Mouse (Mus musculus): ENCODE measurements around the gene Mcm2. TPM values are rescaled to one million over a fixed set of nuclear protein-coding genes. Genes with fewer than 3 reads are reported as not detected.

Gene Mcm2
- polyA plus RNA-seq, 1 experiment = 126 TPM

GRCm38 (mm10) chr6:88837999-88838398 is 60.6 kb downstream of the Mcm2 start:
- Histone ChIP-seq H3K36me3 (ENCODE audit: control insufficient read depth, insufficient read depth) (no peaks in the 10 kb centered on the region), H3K79me3 (ENCODE audit: low read depth) (no peaks in the 10 kb centered on the region), H3ac (ENCODE audit: control insufficient read depth, insufficient read length, low read depth) (no peak overlapping the region), H3K4me3 (ENCODE audit: insufficient read depth, poor library complexity, severe bottlenecking) (no peak overlapping the region), H3K79me2 (ENCODE audit: control insufficient read depth, insufficient read depth) (no peaks in the 10 kb centered on the region), H3K27me3 (ENCODE audit: control insufficient read depth, insufficient read depth, insufficient read length) (no peaks in the 10 kb centered on the region)
- TF ChIP-seq CEBPB (IDR thresholded peaks at IDR 0.05; ENCODE audit: low read depth) (no peak), MYOG (IDR thresholded peaks at IDR 0.05; ENCODE audit: control insufficient read depth, extremely low read depth, insufficient read length) (no peak), CTCF (IDR thresholded peaks at IDR 0.05; ENCODE audit: control insufficient read depth, insufficient read depth, insufficient read length) (no peak), USF1 (IDR thresholded peaks at IDR 0.05; ENCODE audit: low read depth) (no peak), MAX (IDR thresholded peaks at IDR 0.05) (no peak)

GRCm38 (mm10) chr6:88836178-88836819 is 62.3 kb downstream of the Mcm2 start:
- no peak for TF ChIP-seq MYOG (IDR thresholded peaks at IDR 0.05; ENCODE audit: control insufficient read depth, extremely low read depth, insufficient read length)
- TF ChIP-seq CTCF (IDR thresholded peaks at IDR 0.05; ENCODE audit: control insufficient read depth, insufficient read depth, insufficient read length) = no peak
- no peak for TF ChIP-seq CEBPB (IDR thresholded peaks at IDR 0.05; ENCODE audit: low read depth)
- TF ChIP-seq FOSL1 (IDR thresholded peaks at IDR 0.05; ENCODE audit: insufficient read depth, low read length, poor library complexity, severe bottlenecking) = no peak
- TF ChIP-seq MAX (IDR thresholded peaks at IDR 0.05) = no peak
- no peak for TF ChIP-seq USF1 (IDR thresholded peaks at IDR 0.05; ENCODE audit: low read depth)
- no peak for TF ChIP-seq MYOD1 (IDR thresholded peaks at IDR 0.05; ENCODE audit: control insufficient read depth, insufficient read length, low read depth)
- H3K4me3 ChIP-seq (ENCODE audit: insufficient read depth, poor library complexity, severe bottlenecking) = no peak overlapping the region
- no peak overlapping the region for H3ac ChIP-seq (ENCODE audit: control insufficient read depth, insufficient read length, low read depth)
- H3K79me2 ChIP-seq (ENCODE audit: control insufficient read depth, insufficient read depth) = no peaks in the 10 kb centered on the region
- H3K27me3 ChIP-seq (ENCODE audit: control insufficient read depth, insufficient read depth, insufficient read length) = no peaks in the 10 kb centered on the region
- H3K36me3 ChIP-seq (ENCODE audit: control insufficient read depth, insufficient read depth) = no peaks in the 10 kb centered on the region
- no peaks in the 10 kb centered on the region for H3K79me3 ChIP-seq (ENCODE audit: low read depth)

- H3K36me3 ChIP-seq (ENCODE audit: control insufficient read depth, insufficient read depth) = no peaks in the 10 kb centered on the region
- H3ac ChIP-seq (ENCODE audit: control insufficient read depth, insufficient read length, low read depth) = no peak overlapping the region
- TF ChIP-seq USF1 (IDR thresholded peaks at IDR 0.05; ENCODE audit: low read depth) = no peak
- no peak for TF ChIP-seq MYOD1 (IDR thresholded peaks at IDR 0.05; ENCODE audit: control insufficient read depth, insufficient read length, low read depth)
- no peaks in the 10 kb centered on the region for H3K27me3 ChIP-seq (ENCODE audit: control insufficient read depth, insufficient read depth, insufficient read length)
- H3K79me2 ChIP-seq (ENCODE audit: control insufficient read depth, insufficient read depth) = no peaks in the 10 kb centered on the region
- H3K4me3 ChIP-seq (ENCODE audit: insufficient read depth, poor library complexity, severe bottlenecking) = no peak overlapping the region
- no peaks in the 10 kb centered on the region for H3K79me3 ChIP-seq (ENCODE audit: low read depth)
Measured at GRCm38 (mm10) chr6:88835047-88835446, 63.5 kb downstream of the Mcm2 start.

Other genes starting within 250 kb of the Mcm2 start
- 1.3 TPM for gene Mgll, start 174.4 kb downstream of the Mcm2 start, polyA plus RNA-seq (2012; fragmentation: generic; extraction: Trizol)
- gene Abtb1, start 56.8 kb downstream of the Mcm2 start, polyA plus RNA-seq (2012; fragmentation: generic; extraction: Trizol) = 6.7 TPM
- gene Podxl2, start 23.7 kb downstream of the Mcm2 start, polyA plus RNA-seq (2012; fragmentation: generic; extraction: Trizol) = 2.8 TPM
- gene Tpra1, start 3.5 kb upstream of the Mcm2 start, polyA plus RNA-seq (2012; fragmentation: generic; extraction: Trizol) = 29.1 TPM

Data from C2C12 (cell line).